ENCODE assay signal across 8 mouse cellular contexts in the genomic region with DNA sequence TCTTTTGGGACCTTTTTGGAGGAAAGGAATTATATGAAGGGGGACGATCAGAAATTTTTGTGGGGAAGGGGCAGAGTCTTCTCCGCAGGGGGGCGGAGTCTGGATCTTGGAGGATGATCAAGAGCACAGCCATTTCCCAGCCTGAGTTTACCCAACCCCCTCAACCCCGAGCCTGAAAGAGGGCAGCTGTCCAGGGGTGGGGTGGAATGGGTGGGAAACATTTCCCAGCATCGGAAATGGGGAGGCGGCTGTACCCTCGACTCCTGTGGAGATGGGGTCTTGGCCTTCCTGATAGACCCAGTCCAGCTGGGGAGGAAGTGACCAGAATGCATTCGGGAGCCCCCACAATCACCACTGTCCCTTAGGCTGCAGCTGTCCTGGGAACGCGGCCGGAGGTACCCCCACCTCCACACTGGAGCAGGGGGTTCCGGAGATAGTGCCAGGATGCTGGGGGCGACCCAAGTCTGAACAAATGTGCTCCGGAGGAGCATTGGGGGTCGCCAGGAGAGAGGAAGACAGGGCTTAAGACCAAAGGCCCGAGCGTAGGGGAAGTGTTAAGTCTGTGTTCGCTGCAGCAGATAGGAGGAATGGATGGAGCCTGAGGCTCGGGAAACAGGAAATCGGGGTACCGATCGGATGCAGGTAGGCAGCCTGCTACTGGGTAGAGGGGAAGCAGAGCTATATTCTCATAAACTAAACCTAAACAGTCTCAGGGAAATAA. TPM values are rescaled to one million over a fixed set of nuclear protein-coding genes. Genes with fewer than 3 reads are reported as not detected.
A peak's percentile ranks its signal among the peaks of the same experiment; 100 is the strongest.
DNase-seq lines count a peak whose midpoint lies in the region; ATAC-seq and TF ChIP-seq lines count a peak whose summit lies in the region.

No protein-coding gene starts in this region.

- peaks cover 0 to 7% of the 10 kb centered on the region in 2 experiments; a peak in 3 of 4 replicates for H3K4me1 ChIP-seq in MEL (ENCODE audit: control insufficient read depth in 1 of 2, insufficient read depth in 2 of 2, low read length in 2 of 2)
- peaks cover 49% of the 10 kb centered on the region for H3K4me1 ChIP-seq in embryonic facial prominence, embryonic 10.5 days
- H3K4me1 ChIP-seq in heart, embryonic 11.5 days (ENCODE audit: control insufficient read depth, insufficient read depth, low read length), result peaks cover 29% of the 10 kb centered on the region
- peaks cover 39% of the 10 kb centered on the region for H3K4me1 ChIP-seq in kidney, embryonic 15.5 days
- H3K4me1 ChIP-seq in stomach, embryonic 16.5 days (ENCODE audit: control insufficient read depth, insufficient read depth, low read length), result peaks cover 33% of the 10 kb centered on the region

- peaks cover 32% of the 10 kb centered on the region for H3K79me2 ChIP-seq in MEL (ENCODE audit: control insufficient read depth, insufficient read depth, low read length, poor library complexity)

- peak overlapping the region; percentile 98 for H3K4me2 ChIP-seq in heart, embryonic 11.5 days
- peak overlapping the region; percentile 94 for H3K4me2 ChIP-seq in kidney, embryonic 15.5 days
- H3K4me2 ChIP-seq in stomach, embryonic 16.5 days (ENCODE audit: low read depth, low read length), result peak overlapping the region; percentile 93

- 2% methylated on average over 22 of the region's 22 CpGs for WGBS in embryonic facial prominence, embryonic 10.5 days
- 3% methylated on average over 22 of the region's 22 CpGs for WGBS in heart, embryonic 11.5 days (ENCODE audit: insufficient replicate concordance)
- 2% methylated on average over 22 of the region's 22 CpGs for WGBS in kidney, embryonic 15.5 days
- WGBS in stomach, embryonic 16.5 days, result 3% methylated on average over 22 of the region's 22 CpGs

- H3K4me3 ChIP-seq in MEL (ENCODE audit: control insufficient read depth in 1 of 2, insufficient read depth in 1 of 2, low read depth in 2 of 2, low read length in 2 of 2), result peak overlapping the region; percentile 58 to 99
- H3K4me3 ChIP-seq in embryonic facial prominence, embryonic 10.5 days, result peak overlapping the region; percentile 98
- H3K4me3 ChIP-seq in heart, embryonic 11.5 days (ENCODE audit: low read depth, low read length), result peak overlapping the region; percentile 80
- H3K4me3 ChIP-seq in kidney, embryonic 15.5 days (replicated peaks), result peak overlapping the region; percentile 76
- H3K4me3 ChIP-seq in stomach, embryonic 16.5 days (replicated peaks; ENCODE audit: low read length), result peak overlapping the region; percentile 75

- TF ChIP-seq POLR2A in MEL (IDR thresholded peaks at IDR 0.05; ENCODE audit: control insufficient read depth in 1 of 2, insufficient read depth in 1 of 2, low read depth in 1 of 2, low read length in 2 of 2, poor library complexity in 1 of 2), result peak in 1 of 2 experiments; percentile 3; a peak in 1 of 4 replicates

- peak overlapping the region; percentile 73 for H3K9ac ChIP-seq in MEL (ENCODE audit: control insufficient read depth, low read depth, low read length, poor library complexity, severe bottlenecking)
- peak overlapping the region; percentile 77 for H3K9ac ChIP-seq in heart, embryonic 11.5 days (ENCODE audit: low read depth, low read length)
- H3K9ac ChIP-seq in kidney, embryonic 15.5 days, result peak overlapping the region; percentile 56
- H3K9ac ChIP-seq in stomach, embryonic 16.5 days (ENCODE audit: low read length), result peak overlapping the region; percentile 89

- no peak for ATAC-seq in CD4-positive, CD25-positive, alpha-beta regulatory T cell, adult 4 months
- peak; percentile 32 for ATAC-seq in heart, embryonic 11.5 days (replicated peaks; ENCODE audit: insufficient number of reproducible peaks, low FRiP score, low TSS enrichment)
- peak; percentile 28 for ATAC-seq in kidney, embryonic 15.5 days (replicated peaks; ENCODE audit: low FRiP score)
- ATAC-seq in stomach, embryonic 16.5 days (ENCODE audit: insufficient read depth, low FRiP score), result peak; percentile 41

- peaks cover 0 to 2% of the 10 kb centered on the region in 2 experiments; a peak in 2 of 4 replicates for H3K36me3 ChIP-seq in MEL (ENCODE audit: control insufficient read depth in 1 of 2, insufficient read depth in 2 of 2, low read length in 2 of 2)
- H3K36me3 ChIP-seq in embryonic facial prominence, embryonic 10.5 days (replicated peaks), result peaks cover 16% of the 10 kb centered on the region
- no peaks in the 10 kb centered on the region for H3K36me3 ChIP-seq in heart, embryonic 11.5 days (ENCODE audit: control insufficient read depth, insufficient read depth, low read length)
- peaks cover 2% of the 10 kb centered on the region; the same call in 1 of the 2 replicates for H3K36me3 ChIP-seq in kidney, embryonic 15.5 days
- H3K36me3 ChIP-seq in stomach, embryonic 16.5 days (ENCODE audit: control insufficient read depth, insufficient read depth, low read length), result no peaks in the 10 kb centered on the region

- 0 out of 4 replicates have a peak, but pooled peaks of 1 of the 2 experiments have one; percentile 4 for TF ChIP-seq EP300 in MEL (IDR thresholded peaks at IDR 0.05; ENCODE audit: low read depth in 1 of 2, low read length in 2 of 2)

- no peak for TF ChIP-seq CTCF in MEL (IDR thresholded peaks at IDR 0.05 in 2 of 3, conservative IDR thresholded peaks at IDR 0.05 in 1 of 3; ENCODE audit: control insufficient read depth in 1 of 3, insufficient read depth in 1 of 3, low read depth in 2 of 3, low read length in 3 of 3, poor library complexity in 1 of 3, severe bottlenecking in 1 of 3)

- peak overlapping the region; percentile 35 for H3K27ac ChIP-seq in MEL (ENCODE audit: control insufficient read depth, low read depth, low read length)
- H3K27ac ChIP-seq in embryonic facial prominence, embryonic 10.5 days (replicated peaks), result peak overlapping the region; percentile 97
- peak overlapping the region; percentile 99 for H3K27ac ChIP-seq in heart, embryonic 11.5 days (ENCODE audit: low read depth, low read length)
- H3K27ac ChIP-seq in kidney, embryonic 15.5 days, result peak overlapping the region; percentile 98
- H3K27ac ChIP-seq in stomach, embryonic 16.5 days (ENCODE audit: low read length), result peak overlapping the region; percentile 99

- no peak for TF ChIP-seq RAD21 in MEL (IDR thresholded peaks at IDR 0.05; ENCODE audit: low read depth, low read length)

- DNase-seq in CD4-positive, CD25-positive, alpha-beta regulatory T cell, adult 2 months (ENCODE audit: low read depth, low spot score), result peak; percentile 47
- peak; percentile 72 for DNase-seq in MEL (ENCODE audit: low read depth, low spot score)
- peak; percentile 79 for DNase-seq in embryonic facial prominence, embryonic 10.5 days (ENCODE audit: low spot score)
- peak; percentile 74 for DNase-seq in lung, postnatal 36 days

- H3K27me3 ChIP-seq in MEL (ENCODE audit: control insufficient read depth in 1 of 2, insufficient read depth in 2 of 2, low read length in 2 of 2), result no peaks in the 10 kb centered on the region
- no peaks in the 10 kb centered on the region for H3K27me3 ChIP-seq in embryonic facial prominence, embryonic 10.5 days (replicated peaks; ENCODE audit: low read depth, poor library complexity, severe bottlenecking)
- no peaks in the 10 kb centered on the region for H3K27me3 ChIP-seq in heart, embryonic 11.5 days (ENCODE audit: control insufficient read depth, insufficient read depth, low read length)
- H3K27me3 ChIP-seq in kidney, embryonic 15.5 days, result no peaks in the 10 kb centered on the region
- H3K27me3 ChIP-seq in stomach, embryonic 16.5 days (ENCODE audit: control insufficient read depth, insufficient read depth, low read length), result no peaks in the 10 kb centered on the region

- H3K9me3 ChIP-seq in MEL (replicated peaks; ENCODE audit: insufficient read depth, low read length), result no peaks in the 10 kb centered on the region
- H3K9me3 ChIP-seq in embryonic facial prominence, embryonic 10.5 days, result no peaks in the 10 kb centered on the region
- H3K9me3 ChIP-seq in heart, embryonic 11.5 days (replicated peaks; ENCODE audit: control insufficient read depth, low read length), result no peaks in the 10 kb centered on the region
- no peaks in the 10 kb centered on the region for H3K9me3 ChIP-seq in kidney, embryonic 15.5 days (replicated peaks)
- no peaks in the 10 kb centered on the region for H3K9me3 ChIP-seq in stomach, embryonic 16.5 days (replicated peaks; ENCODE audit: control insufficient read depth, low read length)

RNA-seq across cellular contexts. Expression of a gene that starts 0.7 kb away (rescaled TPM):
- under 1 TPM; 0.22 to 0.42 TPM for polyA plus RNA-seq in CD4-positive, CD25-positive, alpha-beta regulatory T cell, adult 4 months (2017; shearing (Covaris generic))
- 18.4 and 24.6 TPM in 2 replicates for total RNA-seq in MEL (2012; rRNA removed)
- 10 to 100 TPM in 1 of 2 experiments, not detected in 1; 33.2 TPM for polyA plus RNA-seq in MEL (2012; ENCODE audit: insufficient read depth in 1 of 2, insufficient read length in 2 of 2, low read depth in 1 of 2, low replicate concordance in 2 of 2, missing spikeins in 1 of 2)
- 10.9 and 11.5 TPM in 2 replicates for polyA plus RNA-seq in embryonic facial prominence, embryonic 10.5 days (2016; fragmentation: Nextera tagmentation; extraction: Ambion mirVana)
- polyA plus RNA-seq in heart, embryonic 11.5 days (2014; fragmentation: Nextera tagmentation; extraction: Ambion mirVana), result 20.5 and 25.0 TPM in 2 replicates
- polyA plus RNA-seq in kidney, embryonic 15.5 days (2015; fragmentation: Nextera tagmentation; extraction: Ambion mirVana), result 16.9 and 17.9 TPM in 2 replicates
- polyA plus RNA-seq in stomach, embryonic 16.5 days (2015; fragmentation: Nextera tagmentation; extraction: Ambion mirVana), result 6.9 and 11.0 TPM in 2 replicates

RNA-seq across cellular contexts. Expression of a gene that starts 13.6 kb away (rescaled TPM):
- polyA plus RNA-seq in CD4-positive, CD25-positive, alpha-beta regulatory T cell, adult 4 months (2017; shearing (Covaris generic)), result 10 to 100 TPM in 1 of 2 experiments, 1 to 10 TPM in 1; 8.9 to 11.3 TPM
- 59.8 and 61.5 TPM in 2 replicates for total RNA-seq in MEL (2012; rRNA removed)
- 100 to 1,000 TPM in 1 of 2 experiments, 10 to 100 TPM in 1; 86.6 to 149 TPM for polyA plus RNA-seq in MEL (2012; ENCODE audit: insufficient read depth in 1 of 2, insufficient read length in 2 of 2, low read depth in 1 of 2, low replicate concordance in 2 of 2, missing spikeins in 1 of 2)
- polyA plus RNA-seq in embryonic facial prominence, embryonic 10.5 days (2016; fragmentation: Nextera tagmentation; extraction: Ambion mirVana), result 10.6 and 10.7 TPM in 2 replicates
- 10.4 and 11.6 TPM in 2 replicates for polyA plus RNA-seq in heart, embryonic 11.5 days (2014; fragmentation: Nextera tagmentation; extraction: Ambion mirVana)
- polyA plus RNA-seq in kidney, embryonic 15.5 days (2015; fragmentation: Nextera tagmentation; extraction: Ambion mirVana), result 10.7 and 12.1 TPM in 2 replicates
- 5.7 and 6.3 TPM in 2 replicates for polyA plus RNA-seq in stomach, embryonic 16.5 days (2015; fragmentation: Nextera tagmentation; extraction: Ambion mirVana)

RNA-seq across cellular contexts. Expression of a gene that starts 16.3 kb away (rescaled TPM):
- 10 to 100 TPM; 24.1 to 27.2 TPM for polyA plus RNA-seq in CD4-positive, CD25-positive, alpha-beta regulatory T cell, adult 4 months (2017; shearing (Covaris generic))
- total RNA-seq in MEL (2012; rRNA removed), result 56.6 and 57.2 TPM in 2 replicates
- polyA plus RNA-seq in MEL (2012; ENCODE audit: insufficient read depth in 1 of 2, insufficient read length in 2 of 2, low read depth in 1 of 2, low replicate concordance in 2 of 2, missing spikeins in 1 of 2), result 100 to 1,000 TPM; 157 TPM
- polyA plus RNA-seq in embryonic facial prominence, embryonic 10.5 days (2016; fragmentation: Nextera tagmentation; extraction: Ambion mirVana), result 17.1 and 21.4 TPM in 2 replicates
- polyA plus RNA-seq in heart, embryonic 11.5 days (2014; fragmentation: Nextera tagmentation; extraction: Ambion mirVana), result 25.0 and 31.5 TPM in 2 replicates
- polyA plus RNA-seq in kidney, embryonic 15.5 days (2015; fragmentation: Nextera tagmentation; extraction: Ambion mirVana), result 28.2 and 32.4 TPM in 2 replicates
- 26.7 and 27.4 TPM in 2 replicates for polyA plus RNA-seq in stomach, embryonic 16.5 days (2015; fragmentation: Nextera tagmentation; extraction: Ambion mirVana)

RNA-seq across cellular contexts. Expression of a gene that starts 30.0 kb away (rescaled TPM):
- 1 to 10 TPM; 2.8 to 3.0 TPM for polyA plus RNA-seq in CD4-positive, CD25-positive, alpha-beta regulatory T cell, adult 4 months (2017; shearing (Covaris generic))
- total RNA-seq in MEL (2012; rRNA removed), result 8.4 and 9.5 TPM in 2 replicates
- 10 to 100 TPM in 1 of 2 experiments, not detected in 1; 14.8 TPM for polyA plus RNA-seq in MEL (2012; ENCODE audit: insufficient read depth in 1 of 2, insufficient read length in 2 of 2, low read depth in 1 of 2, low replicate concordance in 2 of 2, missing spikeins in 1 of 2)
- 2.7 and 3.3 TPM in 2 replicates for polyA plus RNA-seq in embryonic facial prominence, embryonic 10.5 days (2016; fragmentation: Nextera tagmentation; extraction: Ambion mirVana)
- 2.3 and 2.7 TPM in 2 replicates for polyA plus RNA-seq in heart, embryonic 11.5 days (2014; fragmentation: Nextera tagmentation; extraction: Ambion mirVana)
- polyA plus RNA-seq in kidney, embryonic 15.5 days (2015; fragmentation: Nextera tagmentation; extraction: Ambion mirVana), result 2.5 and 2.6 TPM in 2 replicates
- 2.5 and 2.9 TPM in 2 replicates for polyA plus RNA-seq in stomach, embryonic 16.5 days (2015; fragmentation: Nextera tagmentation; extraction: Ambion mirVana)

RNA-seq across cellular contexts. Expression of a gene that starts 30.8 kb away (rescaled TPM):
- 10 to 100 TPM; 23.6 to 29.8 TPM for polyA plus RNA-seq in CD4-positive, CD25-positive, alpha-beta regulatory T cell, adult 4 months (2017; shearing (Covaris generic))
- total RNA-seq in MEL (2012; rRNA removed), result 25.2 and 28.2 TPM in 2 replicates
- 10 to 100 TPM in 1 of 2 experiments, not detected in 1; 36.6 TPM for polyA plus RNA-seq in MEL (2012; ENCODE audit: insufficient read depth in 1 of 2, insufficient read length in 2 of 2, low read depth in 1 of 2, low replicate concordance in 2 of 2, missing spikeins in 1 of 2)
- polyA plus RNA-seq in embryonic facial prominence, embryonic 10.5 days (2016; fragmentation: Nextera tagmentation; extraction: Ambion mirVana), result 11.3 and 12.0 TPM in 2 replicates
- polyA plus RNA-seq in heart, embryonic 11.5 days (2014; fragmentation: Nextera tagmentation; extraction: Ambion mirVana), result 5.3 and 6.7 TPM in 2 replicates
- polyA plus RNA-seq in kidney, embryonic 15.5 days (2015; fragmentation: Nextera tagmentation; extraction: Ambion mirVana), result 10.2 and 11.7 TPM in 2 replicates
- polyA plus RNA-seq in stomach, embryonic 16.5 days (2015; fragmentation: Nextera tagmentation; extraction: Ambion mirVana), result 9.1 and 9.7 TPM in 2 replicates

Comparison
In these comparisons a context has a peak if more than half of its experiments do, and no peak if none do; other contexts are left out.
1. H3K27ac ChIP-seq: peak in every context shown above with its lines; median percentile 99 in heart, embryonic 11.5 days; 99 in stomach, embryonic 16.5 days; 98 in kidney, embryonic 15.5 days; 97 in embryonic facial prominence, embryonic 10.5 days; 35 in MEL.